Mouse (Mus musculus) mouse embryonic stem cell (cell line): ENCODE data around the gene Phospho2.
"Not testable (repeated sequence)": the region's sequence is repeated elsewhere in the genome, so short reads cannot be mapped to it uniquely, and the experiment has no call there.

Experiments
- in situ Hi-C, 2 experiments: fragments of 300-500 bp; cut with MboI; formaldehyde crosslinking; loops; 1 replicate in 1 of 2; 3 replicates in 1 of 2; pipeline ENCODE4 v1.14.3; 2019 to 2020; ENCODE audit warnings: low sequenced_read_pairs in 2 of 2, low pct_unique_long_range_greater_than_20kb in 1 of 2, mixed read lengths in 1 of 2; ENCODE audit not compliant: unreplicated experiment in 1 of 2

The Phospho2 gene

DNA sequence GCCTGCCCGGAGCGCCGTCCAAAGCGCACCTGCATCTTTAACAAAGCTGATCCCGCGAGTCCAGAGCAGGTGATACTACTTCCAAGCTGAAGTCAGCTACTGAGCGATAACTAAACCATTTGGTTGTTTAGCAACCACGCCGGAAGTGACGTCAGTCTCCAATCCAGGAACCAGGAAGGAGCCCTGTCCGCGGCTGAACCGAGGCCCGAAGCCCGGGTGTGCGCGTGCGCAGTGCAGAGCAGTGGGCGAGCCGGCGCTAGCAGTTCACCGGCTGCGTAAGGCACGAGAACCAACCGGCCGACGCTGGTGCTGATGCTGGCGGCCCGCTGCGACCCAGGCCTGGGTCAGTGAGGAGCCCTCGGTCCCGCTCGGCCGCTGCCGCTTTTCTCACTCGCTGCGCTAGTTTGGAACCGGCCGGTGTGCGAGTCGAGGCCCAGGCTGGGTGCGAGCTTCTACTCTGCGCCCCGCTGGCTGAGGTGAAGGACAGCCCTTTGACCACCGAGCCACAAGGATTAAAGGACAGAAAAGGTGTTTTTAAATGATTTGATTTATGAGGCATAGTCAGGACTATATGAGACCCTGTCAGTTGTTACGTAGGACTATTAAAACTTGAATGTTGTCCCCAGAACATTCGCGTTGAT, at the start of gene Phospho2, which contains the start of gene Ccdc173:
Gene Phospho2 (plus strand): TSS at position 195 of the 641 bp plus-strand sequence.
Gene Ccdc173 (minus strand): TSS at position 147 of the 641 bp plus-strand sequence.
- in situ Hi-C loops, result no loop called here

DNA sequence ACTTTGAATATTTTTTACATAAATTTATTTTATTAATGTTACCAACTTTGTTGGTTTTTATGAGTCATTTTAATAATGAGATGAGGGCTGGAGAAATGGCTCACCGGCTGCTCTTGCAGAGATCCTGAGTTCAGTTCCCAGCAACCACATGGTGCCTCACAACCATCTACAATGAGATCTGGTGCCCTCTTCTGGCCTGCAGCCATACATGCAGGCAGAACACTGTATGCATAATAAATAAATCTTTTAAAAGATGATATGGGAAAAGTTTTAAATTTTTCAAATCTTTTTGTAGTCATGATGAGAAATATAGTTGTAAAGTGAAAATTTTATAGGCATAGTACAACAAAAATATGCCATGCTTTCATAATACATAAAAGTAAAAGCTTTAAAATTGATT, 44.3 kb upstream of the Phospho2 start:
- in situ Hi-C loops, result no loop called here

DNA sequence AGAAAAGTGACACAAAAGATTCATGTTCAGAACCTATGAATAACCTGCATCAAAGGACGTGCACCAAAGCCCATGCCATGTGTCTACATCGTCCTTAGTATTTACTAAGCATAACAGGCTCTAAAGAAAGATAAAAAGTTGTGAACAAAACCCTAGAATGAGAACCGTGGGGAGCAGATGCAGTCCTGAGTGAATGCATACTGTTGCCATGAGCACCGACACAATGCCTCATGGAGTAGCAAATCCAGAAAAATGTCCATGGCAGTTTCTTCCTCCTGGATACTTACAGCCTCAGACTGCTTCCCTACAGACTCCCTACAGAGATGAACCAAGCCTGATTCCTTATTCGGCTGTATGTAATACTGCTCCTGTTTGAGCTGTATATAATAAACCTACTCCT, 28.4 kb upstream of the Phospho2 start:
- in situ Hi-C loops, result no loop called here

- in situ Hi-C loops, result no loop called here
Observed at GRCm38 (mm10) chr2:69763340-69763739, 26.1 kb upstream of the Phospho2 start.

DNA sequence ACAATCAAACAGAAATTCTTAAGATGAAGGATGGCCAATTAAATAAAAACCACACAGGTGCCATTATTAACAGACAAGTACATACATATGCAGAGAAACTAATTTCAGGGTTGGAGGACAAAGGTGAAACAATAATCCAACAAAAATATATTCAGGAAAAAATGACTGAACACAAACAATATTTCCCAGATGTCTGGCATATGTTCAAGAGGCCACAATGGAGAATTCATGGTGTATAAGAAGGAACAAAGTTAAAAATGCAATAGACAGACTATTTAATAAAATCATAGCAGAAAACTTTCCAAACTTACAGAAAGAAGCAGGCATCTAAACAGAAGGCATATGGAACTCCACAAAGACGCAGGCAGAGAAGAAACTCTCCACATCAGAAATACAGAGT, 24.7 kb upstream of the Phospho2 start:
- in situ Hi-C loops, result no loop called here

- in situ Hi-C loops, result loop anchor here in 1 of 2 experiments (10.0 kb wide), 1 partner anchor 139 kb away; no protein-coding TSS in a partner anchor
Observed at GRCm38 (mm10) chr2:69773331-69773730, 16.1 kb upstream of the Phospho2 start.

DNA sequence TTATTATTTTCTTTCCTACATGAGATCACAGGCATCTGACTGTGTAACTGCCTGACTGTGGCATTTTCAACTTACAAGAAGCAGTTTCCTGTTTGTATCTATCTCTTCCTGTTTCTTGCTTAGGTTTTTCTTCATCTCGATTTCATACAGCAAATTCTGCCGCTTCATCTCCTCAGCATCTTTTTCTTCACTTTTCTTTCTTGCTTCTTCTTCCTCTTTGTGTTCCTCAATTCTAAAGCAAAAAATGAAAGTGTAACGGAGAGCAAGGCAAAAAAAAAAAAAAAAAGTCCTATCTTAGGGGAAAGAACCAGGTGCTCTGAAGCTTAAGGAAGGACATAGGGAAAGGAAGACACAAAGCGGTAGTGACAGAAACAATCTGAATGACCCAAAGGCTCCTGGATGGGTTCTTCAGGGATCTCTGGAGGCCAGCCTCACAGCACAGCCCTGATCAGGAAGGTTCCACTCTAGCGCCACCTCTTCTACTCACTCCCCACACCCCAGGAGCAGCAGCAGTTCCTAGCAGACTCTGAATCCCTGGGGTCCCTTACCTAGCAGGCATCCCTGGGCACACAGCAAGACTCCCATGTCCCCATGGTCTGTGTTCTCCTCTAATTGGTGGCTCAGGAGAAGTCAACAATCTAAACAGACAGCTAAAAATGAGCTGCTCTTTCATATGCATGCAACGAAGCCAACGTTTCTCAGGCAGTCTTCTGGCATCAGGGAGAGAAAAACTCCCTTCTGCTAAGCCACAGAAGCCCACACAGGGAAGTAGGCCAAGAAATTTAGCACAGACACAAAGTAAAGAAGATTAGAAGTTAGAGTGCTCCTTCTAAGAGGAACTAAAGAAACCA, 11.2 kb upstream of the Phospho2 start:
- in situ Hi-C loops, result loop anchor here in 1 of 2 experiments (10.0 kb wide), 1 partner anchor 143 kb away; no protein-coding TSS in a partner anchor

GRCm38 (mm10) chr2:69778836-69779177, 10.6 kb upstream of the Phospho2 start:
- in situ Hi-C loops, result loop anchor here in 1 of 2 experiments (10.0 kb wide), 1 partner anchor 144 kb away; no protein-coding TSS in a partner anchor

- in situ Hi-C loops, result no loop called here
Observed at GRCm38 (mm10) chr2:69788974-69789373, 449 bp upstream of the Phospho2 start.

- in situ Hi-C loops, result no loop called here
Observed at GRCm38 (mm10) chr2:69790285-69790684, 862 bp downstream of the Phospho2 start.

DNA sequence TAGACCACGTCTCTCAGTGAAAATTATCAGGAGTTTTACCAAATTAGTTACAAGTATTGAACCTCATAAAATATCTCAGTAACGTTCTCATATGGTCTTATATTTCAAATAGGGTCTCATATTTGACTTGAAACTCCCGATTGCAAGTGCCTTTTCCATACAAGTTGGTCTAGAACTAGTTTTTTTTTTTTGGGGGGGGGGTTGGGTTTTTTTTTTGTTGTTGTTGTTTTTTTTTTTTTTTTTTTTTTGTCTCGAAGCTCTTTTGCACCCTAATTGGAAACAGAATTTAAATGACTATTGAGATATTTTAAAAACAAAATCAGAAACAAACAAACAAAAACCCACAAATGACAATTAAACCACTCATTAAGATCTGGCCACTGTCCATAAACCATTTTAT, 1.3 kb downstream of the Phospho2 start:
- in situ Hi-C loops, result no loop called here

DNA sequence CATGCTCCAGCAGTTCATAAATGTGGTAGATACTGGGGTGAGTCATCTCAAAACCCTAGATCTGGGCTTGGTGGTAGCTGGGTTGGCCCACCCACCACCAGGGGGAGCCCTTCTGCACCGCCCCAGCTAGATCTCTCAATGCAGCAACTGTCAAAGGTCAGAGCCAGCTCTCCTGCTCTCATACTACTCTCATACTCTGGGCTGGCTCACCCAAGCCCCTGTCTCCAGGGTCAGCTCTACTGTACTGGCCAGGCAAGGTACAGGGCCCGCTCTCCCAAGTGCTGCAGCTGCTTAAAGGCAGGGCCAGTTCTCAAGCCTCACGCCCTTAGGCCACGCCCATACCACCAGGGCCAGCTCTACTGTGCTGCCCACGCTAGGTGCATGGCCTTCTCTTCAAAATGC, 13.5 kb downstream of the Phospho2 start:
- in situ Hi-C loops, result no loop called here

GRCm38 (mm10) chr2:69803756-69804155, 14.3 kb downstream of the Phospho2 start:
- in situ Hi-C loops, result no loop called here

- in situ Hi-C loops, result not testable (repeated sequence)
Observed at GRCm38 (mm10) chr2:69804663-69805062, 15.2 kb downstream of the Phospho2 start.

GRCm38 (mm10) chr2:69810169-69810568, 20.7 kb downstream of the Phospho2 start:
- in situ Hi-C loops, result no loop called here

- in situ Hi-C loops, result not testable (repeated sequence)
Observed at GRCm38 (mm10) chr2:69811349-69811748, 21.9 kb downstream of the Phospho2 start.

DNA sequence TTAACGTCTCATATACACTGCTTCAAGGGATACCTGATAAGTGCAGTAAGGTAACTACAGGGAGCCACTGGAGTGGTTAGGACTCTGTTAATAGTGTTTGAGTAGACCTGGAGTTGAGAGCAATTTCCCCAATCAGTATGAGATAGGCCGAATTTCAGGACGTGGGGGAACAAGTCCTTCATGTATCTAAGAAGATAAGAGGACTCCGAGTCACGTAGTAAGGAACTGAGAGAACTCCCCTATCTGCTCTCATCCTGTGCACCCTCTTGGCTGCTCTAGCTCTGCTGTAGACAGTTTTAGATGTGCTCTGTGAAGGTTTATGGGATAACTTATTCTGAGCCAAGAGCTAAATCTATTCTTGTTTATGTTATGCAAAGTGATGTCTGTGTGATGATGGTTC, 27.2 kb downstream of the Phospho2 start:
- in situ Hi-C loops, result no loop called here

GRCm38 (mm10) chr2:69818350-69819085, 29.1 kb downstream of the Phospho2 start:
- in situ Hi-C loops, result no loop called here

GRCm38 (mm10) chr2:69820201-69820600, 30.8 kb downstream of the Phospho2 start:
- in situ Hi-C loops, result no loop called here
